Mouse (Mus musculus): ENCODE data around the gene Bok. TPM values are rescaled to one million over a fixed set of nuclear protein-coding genes. Genes with fewer than 3 reads are reported as not detected.

Gene Bok
- polyA plus RNA-seq (2017; shearing (Covaris generic)): not detected

DNA sequence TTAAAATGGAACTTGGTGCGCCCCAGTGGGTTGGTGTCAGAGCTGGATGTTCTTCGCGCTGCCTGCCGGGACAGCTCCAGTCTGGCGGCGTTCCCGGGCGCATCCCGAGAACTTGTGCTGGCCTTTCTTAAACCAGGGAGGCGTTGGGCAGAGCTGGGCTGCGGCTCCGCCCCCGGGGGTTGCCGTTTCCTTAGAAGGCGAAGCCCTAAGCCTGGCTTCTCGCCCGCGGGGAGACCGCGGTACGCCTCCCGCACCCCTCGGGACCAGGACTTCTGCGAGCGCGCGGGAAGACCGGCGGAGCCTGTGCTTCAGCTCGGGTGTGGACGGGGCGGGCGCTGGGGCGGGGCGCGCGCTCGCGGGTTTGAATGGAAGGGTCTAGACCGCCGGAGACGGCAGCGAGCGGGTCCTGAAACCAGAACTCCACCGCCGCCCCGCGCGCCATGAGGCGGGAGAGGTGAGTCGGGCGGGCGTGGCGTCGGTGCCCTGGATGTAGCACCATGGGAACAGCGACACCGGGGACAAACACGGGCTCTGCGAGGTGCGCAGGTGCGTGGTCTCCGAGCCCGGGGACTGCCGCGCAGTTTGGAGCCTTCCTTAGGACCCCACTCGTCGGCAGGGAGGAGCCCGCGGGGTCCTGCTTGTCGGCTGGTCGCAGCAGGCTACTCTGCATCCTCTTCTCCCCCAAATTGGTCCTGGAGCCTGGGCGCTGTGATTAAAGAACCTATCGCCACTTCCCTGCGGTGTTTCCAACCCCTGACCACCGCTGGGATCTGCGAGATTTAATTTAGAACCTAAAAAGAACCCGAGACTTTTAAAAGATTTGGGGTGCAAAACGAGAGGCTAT is at the start of gene Bok:
TSS of gene Bok (plus strand) at position 260 of the 844 bp plus-strand sequence.

DNA sequence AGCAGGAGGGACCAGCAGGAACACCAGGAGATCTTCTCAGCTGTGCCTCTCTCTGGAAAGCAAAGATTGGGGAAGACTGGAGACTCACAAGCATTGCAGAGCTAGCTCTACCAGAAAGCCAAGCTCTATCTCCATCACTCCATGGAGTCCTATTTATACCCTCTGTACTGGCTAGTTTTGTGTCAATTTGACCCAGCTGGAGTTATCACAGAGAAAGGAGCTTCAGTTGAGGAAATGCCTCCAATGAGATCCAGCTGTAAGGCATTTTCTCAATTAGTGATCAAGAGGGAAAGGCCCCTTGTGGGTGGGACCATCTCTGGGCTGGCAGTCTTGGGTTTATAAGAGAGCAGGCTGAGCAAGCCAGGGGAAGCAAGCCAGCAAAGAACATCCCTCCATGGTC is 26.9 kb upstream of the Bok start, which contains the start of gene Stk25:
TSS of gene Stk25 (minus strand) at position 101 of the 400 bp plus-strand sequence.

Other genes with a start within 250 kb of the Bok start
- 72.5 TPM for gene Hdlbp, start 206.8 kb upstream of the Bok start, polyA plus RNA-seq (2017; shearing (Covaris generic))
- gene Farp2, start 173.6 kb upstream of the Bok start, polyA plus RNA-seq (2017; shearing (Covaris generic)): 1.5 TPM
- 107 TPM for gene Stk25, start 27.0 kb upstream of the Bok start, polyA plus RNA-seq (2017; shearing (Covaris generic))
- 103 TPM for gene Atg4b, start 65.8 kb downstream of the Bok start, polyA plus RNA-seq (2017; shearing (Covaris generic))
- 14.9 TPM for gene Thap4, start 69.2 kb downstream of the Bok start, polyA plus RNA-seq (2017; shearing (Covaris generic))
- gene Dtymk, start 116.3 kb downstream of the Bok start, polyA plus RNA-seq (2017; shearing (Covaris generic)): 153 TPM
- gene Ing5, start 118.3 kb downstream of the Bok start, polyA plus RNA-seq (2017; shearing (Covaris generic)): 43.6 TPM
- 33.9 TPM for gene D2hgdh, start 139.2 kb downstream of the Bok start, polyA plus RNA-seq (2017; shearing (Covaris generic))
- gene Gal3st2, start 175.6 kb downstream of the Bok start, polyA plus RNA-seq (2017; shearing (Covaris generic)): not detected
- not detected for gene Gal3st2b, start 232.7 kb downstream of the Bok start, polyA plus RNA-seq (2017; shearing (Covaris generic))